Mouse (Mus musculus): Measurements from ENCODE around the gene Pde6h.

DNA sequence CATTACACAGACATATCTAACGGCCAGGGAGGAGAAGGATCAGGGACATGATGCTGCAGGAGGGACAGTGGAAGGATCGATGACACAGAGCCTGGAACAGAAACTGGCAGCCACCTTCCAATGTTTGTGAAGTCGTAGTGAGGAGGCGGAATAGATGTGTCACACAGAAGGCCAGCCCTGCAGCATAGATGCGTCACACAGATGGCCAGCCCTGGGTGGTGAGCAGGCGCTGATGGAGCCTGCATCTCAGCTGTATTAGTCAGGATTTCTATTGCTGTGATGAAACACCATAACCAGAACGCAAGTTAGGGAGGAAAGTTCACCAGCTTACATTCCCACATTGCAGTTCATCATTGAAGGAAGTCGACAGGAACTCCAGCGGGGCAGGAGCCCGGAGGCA lies 42.3 kb downstream of the Pde6h start:
- TF ChIP-seq EP300 (optimal IDR thresholded peaks at IDR 0.05) (no peak), CTCF (IDR thresholded peaks at IDR 0.05; ENCODE audit: low read depth) (no peak)
